Mouse (Mus musculus) intestine, postnatal 0 days (tissue): ENCODE results near the gene Rhbg. TPM values are rescaled to one million over a fixed set of nuclear protein-coding genes. Genes with fewer than 3 reads are reported as not detected.

Experiments used
- ATAC-seq: fragments of 200-750 bp; cut with Nextera tagmentation; 2 replicates; pipeline ENCODE4 v1.8.0; 2017; ENCODE audit warnings: mild to moderate bottlenecking, moderate TSS enrichment, moderate library complexity
- H3K27ac ChIP-seq: fragments of 300-500 bp; sonication (generic); 2 replicates; pipeline ENCODE4 v1.5.1; 2014; ENCODE audit warnings: mild to moderate bottlenecking, low read depth, low read length, moderate library complexity
- H3K27me3 ChIP-seq: fragments of 300-500 bp; sonication (generic); replicated peaks from 2 replicates; pipeline ENCODE4 v1.6.1; 2014; ENCODE audit warnings: low read length, mixed read lengths; ENCODE audit not compliant: control insufficient read depth, insufficient read depth
- H3K36me3 ChIP-seq: fragments of 300-500 bp; sonication (generic); 2 replicates; pipeline ENCODE4 v1.6.1; 2014; ENCODE audit warnings: mild to moderate bottlenecking, moderate library complexity; ENCODE audit not compliant: control insufficient read depth, insufficient read depth
- H3K4me1 ChIP-seq: fragments of 300-500 bp; sonication (generic); replicated peaks from 2 replicates; pipeline ENCODE4 v1.6.1; 2014; ENCODE audit warnings: antibody characterized with exemption, low read length, mixed read lengths; ENCODE audit not compliant: control insufficient read depth, insufficient read depth
- H3K4me2 ChIP-seq: fragments of 300-500 bp; sonication (generic); replicated peaks from 2 replicates; pipeline ENCODE4 v1.6.1; 2014; ENCODE audit warnings: low read depth, mild to moderate bottlenecking, moderate library complexity
- H3K4me3 ChIP-seq: fragments of 300-500 bp; sonication (generic); 2 replicates; pipeline ENCODE4 v1.5.1; 2014; ENCODE audit warnings: low read depth, low read length
- H3K9ac ChIP-seq: fragments of 300-500 bp; sonication (generic); 2 replicates; pipeline ENCODE4 v1.6.1; 2014; ENCODE audit warnings: mild to moderate bottlenecking, low read depth, low read length
- H3K9me3 ChIP-seq: fragments of 300-500 bp; sonication (generic); 2 replicates; pipeline ENCODE4 v1.6.1; 2016; ENCODE audit warnings: mixed run types; ENCODE audit not compliant: control insufficient read depth
- CTCF ChIP-seq: sonication (generic); IDR thresholded peaks from 2 replicates; pipeline ENCODE4 v1.5.1; 2016; ENCODE audit warnings: low read depth, mild to moderate bottlenecking, control low read depth, antibody characterized with exemption, moderate library complexity
- WGBS: fragments of 180-500 bp; shearing (Covaris S2); extraction: QIAGEN DNeasy Blood & Tissue Kit; methylation state at CpG from one replicate; pipeline ENCODE4 v1.1.7; 2014; 5-methylcytosine and 5-hydroxymethylcytosine counted together
- polyA plus RNA-seq: library from polyadenylated mRNA; unstranded; fragments of >200 nt; fragmentation: Nextera tagmentation; extraction: Ambion mirVana; gene quantifications from 2 replicates; pipeline ENCODE4 v1.2.1, GENCODE M21; 2015

Rhbg gene
- polyA plus RNA-seq, 1 experiment from 2014 or later, result 0.65 TPM

- TF ChIP-seq CTCF, result no peak
- 4% methylated on average over 2 of the region's 2 CpGs for WGBS
These were observed 41.5 kb downstream of the Rhbg start for GRCm38 (mm10) chr3:88213019-88213418.

GRCm38 (mm10) chr3:88212356-88212755 is 42.2 kb downstream of the Rhbg start:
- no peak for TF ChIP-seq CTCF
- Histone ChIP-seq H3K9ac (no peak overlapping the region), H3K9me3 (no peaks in the 10 kb centered on the region), H3K27ac (no peak overlapping the region), H3K36me3 (no peaks in the 10 kb centered on the region), H3K4me1 (peaks cover 8% of the 10 kb centered on the region; the same call in 1 of the 2 replicates), H3K4me3 (no peak overlapping the region), H3K4me2 (no peak overlapping the region), H3K27me3 (peaks cover 98% of the 10 kb centered on the region)
- 3% methylated on average over 1 of the region's 1 CpGs for WGBS
- ATAC-seq, result no peak

More at GRCm38 (mm10) chr3:88213019-88213418, 41.5 kb downstream of the Rhbg start:
- Histone ChIP-seq H3K9ac (no peak overlapping the region), H3K4me3 (no peak overlapping the region), H3K4me2 (no peak overlapping the region), H3K36me3 (no peaks in the 10 kb centered on the region), H3K9me3 (no peaks in the 10 kb centered on the region), H3K27me3 (peaks cover 96% of the 10 kb centered on the region), H3K27ac (no peak overlapping the region), H3K4me1 (peaks cover 8% of the 10 kb centered on the region; the same call in 1 of the 2 replicates)
- ATAC-seq, result no peak

- Histone ChIP-seq H3K4me2 (no peak overlapping the region), H3K27me3 (peaks cover 98% of the 10 kb centered on the region), H3K4me3 (no peak overlapping the region), H3K9me3 (no peaks in the 10 kb centered on the region), H3K4me1 (peaks cover 8% of the 10 kb centered on the region; the same call in 1 of the 2 replicates), H3K9ac (no peak overlapping the region), H3K36me3 (no peaks in the 10 kb centered on the region), H3K27ac (no peak overlapping the region)
- WGBS, result 28% methylated on average over 2 of the region's 2 CpGs
- no peak for ATAC-seq
- no peak for TF ChIP-seq CTCF
These were observed 43.6 kb downstream of the Rhbg start for GRCm38 (mm10) chr3:88210918-88211317.

- Histone ChIP-seq H3K27me3 (peaks cover 98% of the 10 kb centered on the region), H3K27ac (no peak overlapping the region), H3K4me3 (no peak overlapping the region), H3K4me1 (peaks cover 3% of the 10 kb centered on the region; the same call in 1 of the 2 replicates), H3K9me3 (no peaks in the 10 kb centered on the region), H3K4me2 (no peak overlapping the region), H3K36me3 (no peaks in the 10 kb centered on the region), H3K9ac (no peak overlapping the region)
- 36% methylated on average over 2 of the region's 2 CpGs for WGBS
- ATAC-seq, result no peak
- TF ChIP-seq CTCF, result no peak
These were observed 44.4 kb downstream of the Rhbg start for GRCm38 (mm10) chr3:88210121-88210520.

GRCm38 (mm10) chr3:88209306-88209705 is 45.2 kb downstream of the Rhbg start:
- H3K9me3 ChIP-seq, result no peaks in the 10 kb centered on the region
- no peak overlapping the region for H3K9ac ChIP-seq
- H3K4me2 ChIP-seq, result no peak overlapping the region
- TF ChIP-seq CTCF, result no peak
- no peaks in the 10 kb centered on the region for H3K36me3 ChIP-seq
- H3K4me3 ChIP-seq, result no peak overlapping the region
- WGBS, result under 1% methylated on average over 6 of the region's 6 CpGs
- ATAC-seq, result no peak
- H3K4me1 ChIP-seq, result no peaks in the 10 kb centered on the region
- peaks cover 98% of the 10 kb centered on the region for H3K27me3 ChIP-seq
- no peak overlapping the region for H3K27ac ChIP-seq

GRCm38 (mm10) chr3:88208226-88208720 is 46.2 kb downstream of the Rhbg start:
- no peaks in the 10 kb centered on the region for H3K4me1 ChIP-seq
- no peak overlapping the region for H3K4me2 ChIP-seq
- H3K27ac ChIP-seq, result no peak overlapping the region
- WGBS, result 15% methylated on average over 3 of the region's 3 CpGs
- ATAC-seq, result no peak
- TF ChIP-seq CTCF, result no peak
- no peak overlapping the region for H3K9ac ChIP-seq
- H3K4me3 ChIP-seq, result no peak overlapping the region
- H3K9me3 ChIP-seq, result no peaks in the 10 kb centered on the region
- H3K27me3 ChIP-seq, result peaks cover 98% of the 10 kb centered on the region
- no peaks in the 10 kb centered on the region for H3K36me3 ChIP-seq
